Mouse (Mus musculus) heart, postnatal 0 days (tissue): Measurements from ENCODE around the gene Cd200r3. TPM values are rescaled to one million over a fixed set of nuclear protein-coding genes. Genes with fewer than 3 reads are reported as not detected.
A peak's percentile ranks its signal among the peaks of the same experiment; 100 is the strongest.

Experiments
- ATAC-seq: fragments of 200-750 bp; cut with Nextera tagmentation; 2 replicates; pipeline ENCODE4 v1.8.0; 2017; ENCODE audit warnings: low read depth, moderate number of reproducible peaks, moderate library complexity; ENCODE audit not compliant: insufficient read depth
- DNase-seq: peaks from one replicate; pipeline ENCODE4 v3.0.0-alpha.2; 2016; ENCODE audit warnings: low spot score
- H3K27ac ChIP-seq: fragments of 300-500 bp; sonication (generic); 2 replicates; pipeline ENCODE4 v1.5.1; 2014; ENCODE audit warnings: low read depth, mild to moderate bottlenecking
- H3K27me3 ChIP-seq: fragments of 300-500 bp; sonication (generic); 2 replicates; pipeline ENCODE4 v1.6.1; 2014; ENCODE audit warnings: low read length, mixed read lengths; ENCODE audit not compliant: control insufficient read depth, insufficient read depth
- H3K36me3 ChIP-seq: fragments of 300-500 bp; sonication (generic); replicated peaks from 2 replicates; pipeline ENCODE4 v1.6.1; 2014; ENCODE audit warnings: low read length, mixed read lengths; ENCODE audit not compliant: control insufficient read depth, insufficient read depth
- H3K4me1 ChIP-seq: fragments of 300-500 bp; sonication (generic); 2 replicates; pipeline ENCODE4 v1.6.1; 2014; ENCODE audit warnings: antibody characterized with exemption; ENCODE audit not compliant: control insufficient read depth, insufficient read depth
- H3K4me2 ChIP-seq: fragments of 300-500 bp; sonication (generic); 2 replicates; pipeline ENCODE4 v1.6.1; 2014; ENCODE audit warnings: low read depth, mild to moderate bottlenecking, low read length, moderate library complexity
- H3K4me3 ChIP-seq: fragments of 300-500 bp; sonication (generic); 2 replicates; pipeline ENCODE4 v1.5.1; 2014; ENCODE audit warnings: low read depth, low read length
- H3K9ac ChIP-seq: fragments of 300-500 bp; sonication (generic); replicated peaks from 2 replicates; pipeline ENCODE4 v1.6.1; 2014; ENCODE audit warnings: low read depth, low read length, mixed read lengths
- H3K9me3 ChIP-seq: fragments of 300-500 bp; sonication (generic); replicated peaks from 2 replicates; pipeline ENCODE4 v1.6.1; 2016; ENCODE audit warnings: low read length; ENCODE audit not compliant: control insufficient read depth
- CTCF ChIP-seq: IDR thresholded peaks from 2 replicates; pipeline ENCODE4 v1.5.1; 2016; ENCODE audit warnings: antibody characterized with exemption, control low read depth, low read depth
- EP300 ChIP-seq: IDR thresholded peaks from 2 replicates; pipeline ENCODE4 v1.6.1; 2016; ENCODE audit warnings: antibody characterized with exemption, low read depth
- WGBS: fragments of 180-500 bp; shearing (Covaris S2); extraction: QIAGEN DNeasy Blood & Tissue Kit; methylation state at CpG from one replicate; pipeline ENCODE4 v1.1.7; 2014; 5-methylcytosine and 5-hydroxymethylcytosine counted together
- polyA plus RNA-seq: library from polyadenylated mRNA; unstranded; fragments of >200 nt; fragmentation: Nextera tagmentation; extraction: Ambion mirVana; gene quantifications from 2 replicates; pipeline ENCODE4 v1.2.1, GENCODE M21; 2015
- total RNA-seq: library from RNA; depleted of rRNA; stranded (reverse); fragments of >200 nt; gene quantifications from 2 replicates; pipeline ENCODE4 v1.2.3, GENCODE M21; 2014; ENCODE audit warnings: low replicate concordance

The Cd200r3 gene
- total and polyA plus RNA-seq, 2 experiments from 2014 or later = 0.51 to 0.99 TPM

DNA sequence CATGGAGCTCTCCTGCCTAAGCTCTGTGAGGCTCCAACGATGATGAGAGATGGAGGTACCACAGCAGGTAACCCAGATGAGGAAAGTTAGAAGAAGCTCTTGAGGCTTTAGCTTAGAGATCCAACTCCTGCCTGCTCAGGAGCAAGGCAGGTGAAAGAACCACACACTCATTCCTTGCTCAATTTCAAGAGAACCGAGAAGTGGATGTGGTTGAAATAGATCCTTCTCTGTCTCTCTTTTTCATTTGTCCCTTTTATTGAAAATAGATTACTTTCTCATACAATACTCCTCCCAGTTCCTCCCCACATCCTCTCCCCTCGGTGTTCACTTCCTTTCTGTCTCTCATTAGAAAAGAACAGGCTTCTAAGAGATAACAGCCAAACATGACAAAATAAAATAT is 56.1 kb downstream of the Cd200r3 start:
- Histone ChIP-seq H3K9ac (no peak overlapping the region), H3K4me2 (no peak overlapping the region), H3K9me3 (no peaks in the 10 kb centered on the region), H3K36me3 (no peaks in the 10 kb centered on the region), H3K4me1 (no peaks in the 10 kb centered on the region), H3K27me3 (no peaks in the 10 kb centered on the region), H3K4me3 (no peak overlapping the region), H3K27ac (no peak overlapping the region)
- WGBS = 42% methylated on average over 3 of the region's 3 CpGs
- no peak for DNase-seq
- no peak for ATAC-seq
- TF ChIP-seq CTCF (no peak), EP300 (no peak)

- Histone ChIP-seq H3K4me2 (no peak overlapping the region), H3K36me3 (no peaks in the 10 kb centered on the region), H3K4me3 (no peak overlapping the region), H3K9ac (no peak overlapping the region), H3K27ac (no peak overlapping the region), H3K4me1 (no peaks in the 10 kb centered on the region), H3K27me3 (no peaks in the 10 kb centered on the region), H3K9me3 (no peaks in the 10 kb centered on the region)
- 80% methylated on average over 3 of the region's 3 CpGs for WGBS
- no peak for TF ChIP-seq CTCF
- TF ChIP-seq EP300 = no peak
- ATAC-seq = no peak
- DNase-seq = no peak
Observed at GRCm38 (mm10) chr16:45004443-45004842, 61.0 kb downstream of the Cd200r3 start.

DNA sequence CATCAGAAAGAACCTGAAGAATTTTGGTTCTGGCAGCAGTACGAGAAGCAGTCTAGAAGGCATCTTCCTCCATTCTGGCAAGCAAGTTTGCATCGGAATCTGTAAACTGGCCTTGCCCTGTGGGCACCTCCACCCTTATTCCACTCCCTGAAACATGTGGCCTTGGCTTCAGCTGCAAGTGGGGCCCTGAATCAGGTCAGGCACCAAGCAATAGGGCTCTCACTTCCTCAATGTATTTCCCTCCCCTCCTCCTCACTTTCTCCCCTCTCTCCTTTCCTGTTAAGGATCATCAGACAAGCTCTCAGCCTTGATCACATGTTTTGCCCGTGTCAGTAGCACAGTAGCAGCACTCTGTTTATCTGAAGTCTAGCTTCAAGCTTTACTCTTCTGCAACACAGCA is 61.8 kb downstream of the Cd200r3 start:
- Histone ChIP-seq H3K36me3 (no peaks in the 10 kb centered on the region), H3K4me1 (no peaks in the 10 kb centered on the region), H3K9ac (no peak overlapping the region), H3K4me3 (no peak overlapping the region), H3K27ac (no peak overlapping the region), H3K4me2 (no peak overlapping the region), H3K27me3 (no peaks in the 10 kb centered on the region), H3K9me3 (no peaks in the 10 kb centered on the region)
- WGBS = 53% methylated on average over 3 of the region's 3 CpGs
- ATAC-seq (no peak), DNase-seq (no peak)
- TF ChIP-seq CTCF (no peak), EP300 (no peak)

- H3K4me1 ChIP-seq = no peaks in the 10 kb centered on the region
- WGBS = 53% methylated on average over 2 of the region's 2 CpGs
- H3K9ac ChIP-seq = no peak overlapping the region
- H3K4me3 ChIP-seq = no peak overlapping the region
- no peaks in the 10 kb centered on the region for H3K9me3 ChIP-seq
- H3K27ac ChIP-seq = no peak overlapping the region
- no peaks in the 10 kb centered on the region for H3K27me3 ChIP-seq
- TF ChIP-seq CTCF (no peak), EP300 (no peak)
- no peaks in the 10 kb centered on the region for H3K36me3 ChIP-seq
- DNase-seq (no peak), ATAC-seq (no peak)
- no peak overlapping the region for H3K4me2 ChIP-seq
Observed at GRCm38 (mm10) chr16:45006971-45007370, 63.5 kb downstream of the Cd200r3 start.

GRCm38 (mm10) chr16:45007807-45008206 is 64.3 kb downstream of the Cd200r3 start:
- Histone ChIP-seq H3K4me1 (no peaks in the 10 kb centered on the region), H3K9ac (no peak overlapping the region), H3K4me3 (no peak overlapping the region), H3K4me2 (no peak overlapping the region), H3K27me3 (no peaks in the 10 kb centered on the region), H3K36me3 (no peaks in the 10 kb centered on the region), H3K27ac (no peak overlapping the region), H3K9me3 (no peaks in the 10 kb centered on the region)
- 77% methylated on average over 4 of the region's 4 CpGs for WGBS
- no peak for TF ChIP-seq CTCF
- TF ChIP-seq EP300 = no peak
- DNase-seq (no peak), ATAC-seq (no peak)

DNA sequence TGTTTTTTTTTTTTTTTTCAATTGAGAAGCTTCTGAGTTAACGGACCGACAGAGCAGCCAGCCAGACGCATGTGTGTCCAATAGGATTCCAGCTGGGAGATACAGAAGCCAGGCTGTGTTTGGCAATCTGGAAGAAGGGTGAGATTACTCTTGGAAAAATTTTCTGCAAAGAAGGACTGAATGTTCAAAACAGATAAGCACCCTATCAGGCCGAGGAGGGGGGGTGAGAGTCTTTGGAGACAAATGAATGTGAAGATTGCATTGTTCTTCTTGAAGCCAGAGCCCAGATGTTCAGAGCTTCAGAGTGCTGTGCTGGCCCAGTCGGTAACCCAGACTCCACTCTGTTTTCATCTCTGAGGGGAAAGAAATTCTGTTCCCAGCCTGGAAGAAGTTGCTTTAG is 66.2 kb downstream of the Cd200r3 start:
- ATAC-seq = peak; percentile 78
- TF ChIP-seq EP300 (0 out of 2 replicates have a peak, but pooled peaks have one; percentile 36), CTCF (no peak)
- DNase-seq = peak; percentile 39
- H3K36me3 ChIP-seq = no peaks in the 10 kb centered on the region
- no peak overlapping the region for H3K9ac ChIP-seq
- H3K27me3 ChIP-seq = no peaks in the 10 kb centered on the region
- no peaks in the 10 kb centered on the region for H3K4me1 ChIP-seq
- H3K27ac ChIP-seq = peak overlapping the region; percentile 47
- no peak overlapping the region for H3K4me3 ChIP-seq
- no peaks in the 10 kb centered on the region for H3K9me3 ChIP-seq
- H3K4me2 ChIP-seq = no peak overlapping the region
- 37% methylated on average over 5 of the region's 5 CpGs for WGBS
